Mouse (Mus musculus) stomach, embryonic 16.5 days (tissue): Measurements from ENCODE around the gene Rad1. TPM values are rescaled to one million over a fixed set of nuclear protein-coding genes. Genes with fewer than 3 reads are reported as not detected.
"Not testable (repeated sequence)": the region's sequence is repeated elsewhere in the genome, so short reads cannot be mapped to it uniquely, and the experiment has no call there.

Experiments used
- ATAC-seq: fragments of 200-750 bp; cut with Nextera tagmentation; 2 replicates; pipeline ENCODE4 v1.8.0; 2017; ENCODE audit warnings: moderate number of reproducible peaks, moderate TSS enrichment; ENCODE audit not compliant: insufficient read depth, low FRiP score
- H3K27ac ChIP-seq: fragments of 300-500 bp; sonication (generic); 2 replicates; pipeline ENCODE4 v1.5.1; 2014; ENCODE audit warnings: low read length
- H3K27me3 ChIP-seq: fragments of 300-500 bp; sonication (generic); 2 replicates; pipeline ENCODE4 v1.6.1; 2014; ENCODE audit warnings: low read length, control low read depth, mixed read lengths; ENCODE audit not compliant: control insufficient read depth, insufficient read depth
- H3K36me3 ChIP-seq: fragments of 300-500 bp; sonication (generic); 2 replicates; pipeline ENCODE4 v1.6.1; 2014; ENCODE audit warnings: low read length; ENCODE audit not compliant: control insufficient read depth, insufficient read depth
- H3K4me1 ChIP-seq: fragments of 300-500 bp; sonication (generic); 2 replicates; pipeline ENCODE4 v1.6.1; 2014; ENCODE audit warnings: low read length, control low read depth, mixed read lengths; ENCODE audit not compliant: control insufficient read depth, insufficient read depth
- H3K4me2 ChIP-seq: fragments of 300-500 bp; sonication (generic); 2 replicates; pipeline ENCODE4 v1.6.1; 2014; ENCODE audit warnings: low read depth, low read length, mixed read lengths
- H3K4me3 ChIP-seq: fragments of 300-500 bp; sonication (generic); replicated peaks from 2 replicates; pipeline ENCODE4 v1.5.1; 2014; ENCODE audit warnings: mild to moderate bottlenecking, low read length
- H3K9ac ChIP-seq: fragments of 300-500 bp; sonication (generic); 2 replicates; pipeline ENCODE4 v1.6.1; 2014; ENCODE audit warnings: low read length
- H3K9me3 ChIP-seq: fragments of 300-500 bp; sonication (generic); replicated peaks from 2 replicates; pipeline ENCODE4 v1.6.1; 2016; ENCODE audit warnings: low read length, control low read depth; ENCODE audit not compliant: control insufficient read depth
- WGBS: fragments of 180-500 bp; shearing (Covaris S2); extraction: QIAGEN DNeasy Blood & Tissue Kit; methylation state at CpG from one replicate; pipeline ENCODE4 v1.1.7; 2014; 5-methylcytosine and 5-hydroxymethylcytosine counted together
- polyA plus RNA-seq: library from polyadenylated mRNA; unstranded; fragments of >200 nt; fragmentation: Nextera tagmentation; extraction: Ambion mirVana; gene quantifications from 2 replicates; pipeline ENCODE4 v1.2.1, GENCODE M21; 2015

Rad1 gene
- polyA plus RNA-seq, 1 experiment from 2014 or later: 23.4 TPM

DNA sequence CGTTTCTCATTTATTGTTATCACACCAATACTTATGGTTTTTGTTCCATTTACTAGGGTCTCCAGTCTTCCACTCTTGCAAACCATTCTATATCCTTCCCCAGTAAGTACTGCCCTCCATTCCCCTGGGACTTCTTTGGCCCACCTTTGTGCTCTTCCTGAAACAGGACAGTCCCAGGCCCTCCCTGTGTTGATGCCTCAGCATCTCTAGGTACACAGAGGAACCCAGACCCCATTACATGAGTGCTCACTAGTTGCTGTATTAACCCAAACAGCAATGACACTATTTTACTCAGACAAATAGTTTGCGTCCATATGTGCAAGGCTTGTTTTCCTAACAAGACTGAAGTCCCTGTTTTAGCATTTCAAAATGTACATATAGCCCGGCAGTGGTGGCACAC is 17.1 kb upstream of the Rad1 start:
- H3K27ac ChIP-seq: no peak overlapping the region
- 68% methylated on average over 3 of the region's 3 CpGs for WGBS

DNA sequence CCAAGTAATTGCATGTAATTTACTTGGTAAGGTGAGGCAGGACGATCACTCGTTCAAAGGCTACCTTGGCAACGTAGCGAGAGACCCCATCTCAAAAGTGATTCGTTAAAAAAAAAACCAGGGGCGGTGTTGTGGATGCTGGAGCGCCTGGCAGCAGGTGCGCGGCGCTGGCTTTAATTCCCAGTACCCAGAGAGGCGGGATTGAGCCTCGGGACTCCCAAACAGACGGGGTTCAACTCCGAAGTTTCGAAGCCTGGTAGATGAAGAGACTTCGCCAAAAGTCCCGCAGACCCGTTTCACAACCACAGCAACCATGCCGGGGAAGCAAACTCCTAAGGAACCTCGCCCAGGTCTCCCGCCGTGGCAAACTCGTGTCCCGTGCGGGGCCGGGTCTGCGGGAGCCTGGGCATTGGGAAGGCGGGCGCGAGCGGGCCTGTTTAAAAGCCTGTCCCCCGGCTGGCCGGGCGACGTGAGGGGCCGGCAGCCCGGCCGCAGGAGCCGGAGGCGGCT is 16.1 kb upstream of the Rad1 start:
- Histone ChIP-seq H3K9me3 (no peaks in the 10 kb centered on the region), H3K36me3 (no peaks in the 10 kb centered on the region), H3K4me1 (peaks cover 4% of the 10 kb centered on the region; the same call in 1 of the 2 replicates), H3K27ac (peak overlapping the region; percentile 88), H3K4me3 (peak overlapping the region; percentile 87), H3K4me2 (peak overlapping the region; percentile 85), H3K9ac (peak overlapping the region; percentile 90), H3K27me3 (no peaks in the 10 kb centered on the region)
- ATAC-seq: peak; percentile 35; the same call in 1 of the 2 replicates
- under 1% methylated on average over 40 of the region's 40 CpGs for WGBS

More for the DNA sequence above, 17.1 kb upstream of the Rad1 start:
- H3K4me3 ChIP-seq: no peak overlapping the region
- no peaks in the 10 kb centered on the region for H3K27me3 ChIP-seq
- no peaks in the 10 kb centered on the region for H3K9me3 ChIP-seq
- peak overlapping the region; percentile 85; the same call in 1 of the 2 replicates for H3K4me2 ChIP-seq
- no peak overlapping the region for H3K9ac ChIP-seq
- peaks cover 4% of the 10 kb centered on the region; the same call in 1 of the 2 replicates for H3K4me1 ChIP-seq
- no peak for ATAC-seq
- H3K36me3 ChIP-seq: no peaks in the 10 kb centered on the region

DNA sequence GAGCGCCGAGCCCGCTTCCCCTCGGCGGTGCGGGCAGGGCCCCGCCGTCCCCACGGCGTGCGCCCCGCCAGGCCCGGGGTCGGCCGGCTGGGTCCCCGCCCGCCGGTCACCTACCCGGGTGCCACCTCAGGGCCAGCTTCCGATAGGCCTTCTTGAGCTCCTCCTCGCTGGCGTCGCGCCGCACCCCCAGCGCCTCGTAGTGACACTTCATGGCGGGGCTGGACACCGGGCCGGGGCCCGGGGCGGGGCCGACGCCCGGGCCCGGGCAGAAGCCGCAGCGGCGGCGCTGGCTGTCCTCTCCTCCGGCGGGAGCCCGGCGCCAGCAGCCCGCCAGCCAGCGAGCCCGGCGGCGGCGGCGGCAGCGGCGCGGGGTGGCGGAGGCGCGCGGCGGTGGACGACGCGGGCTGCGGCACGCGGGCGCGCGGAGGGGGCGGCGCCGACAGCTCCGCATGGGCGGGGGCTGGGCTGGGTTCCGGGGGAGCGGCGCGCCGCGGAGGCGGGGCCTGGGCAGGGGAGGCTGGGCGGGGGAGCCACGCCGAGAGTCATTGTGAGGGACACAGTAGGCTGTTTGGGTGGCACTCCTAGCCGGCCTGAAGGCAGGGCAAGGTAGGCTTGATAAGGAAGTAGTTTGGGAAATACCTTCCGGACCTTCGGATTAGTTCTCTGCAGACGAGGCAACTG is 15.5 kb upstream of the Rad1 start, which contains the start of gene Dnajc21:
Dnajc21 (minus strand) TSS at position 366 of the 681 bp plus-strand sequence.
- H3K4me1 ChIP-seq: peaks cover 4% of the 10 kb centered on the region; the same call in 1 of the 2 replicates
- H3K4me3 ChIP-seq: peak within 1 kb of the TSS; percentile 87
- H3K36me3 ChIP-seq: peaks cover 3% of the 10 kb centered on the region; the same call in 1 of the 2 replicates
- no peaks in the 10 kb centered on the region for H3K9me3 ChIP-seq
- H3K9ac ChIP-seq: peak within 1 kb of the TSS; percentile 90
- ATAC-seq: peak; percentile 99
- peak within 1 kb of the TSS; percentile 88 for H3K27ac ChIP-seq
- H3K4me2 ChIP-seq: peak within 1 kb of the TSS; percentile 85
- under 1% methylated on average over 65 of the region's 87 CpGs for WGBS
- H3K27me3 ChIP-seq: no peaks in the 10 kb centered on the region

GRCm38 (mm10) chr15:10470941-10471340 is 14.9 kb upstream of the Rad1 start:
- Histone ChIP-seq H3K9ac (peak overlapping the region; percentile 90), H3K4me1 (peaks cover 4% of the 10 kb centered on the region; the same call in 1 of the 2 replicates), H3K27ac (peak overlapping the region; percentile 88), H3K4me3 (peak overlapping the region; percentile 87), H3K36me3 (peaks cover 8% of the 10 kb centered on the region; the same call in 1 of the 2 replicates), H3K27me3 (no peaks in the 10 kb centered on the region), H3K9me3 (no peaks in the 10 kb centered on the region), H3K4me2 (peak overlapping the region; percentile 85)
- no peak for ATAC-seq
- WGBS: 19% methylated on average over 3 of the region's 3 CpGs

DNA sequence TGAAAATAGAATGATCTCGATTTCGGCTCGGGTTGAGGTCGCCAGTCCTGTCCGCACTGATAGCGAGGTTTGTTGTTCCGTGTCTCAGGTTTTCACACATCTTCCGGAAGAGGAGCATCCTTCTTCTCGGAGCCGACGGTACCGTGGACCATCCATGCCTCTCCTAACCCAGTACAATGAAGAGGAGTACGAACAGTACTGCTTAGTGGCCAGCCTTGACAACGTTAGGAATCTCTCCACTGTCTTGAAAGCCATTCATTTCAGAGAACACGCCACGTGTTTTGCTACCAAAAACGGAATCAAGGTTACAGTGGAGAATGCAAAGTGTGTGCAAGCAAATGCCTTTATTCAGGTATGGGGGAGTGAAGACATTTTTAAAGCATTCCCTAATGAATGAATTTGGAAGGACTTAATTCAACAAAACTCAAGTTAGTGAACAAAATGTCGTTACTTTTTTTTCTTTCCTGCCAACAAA is 584 bp downstream of the Rad1 start:
- H3K36me3 ChIP-seq: 0 out of 2 replicates have a peak, but pooled peaks cover 6% of the 10 kb centered on the region
- peak overlapping the region; percentile 89 for H3K4me2 ChIP-seq
- no peaks in the 10 kb centered on the region for H3K27me3 ChIP-seq
- H3K27ac ChIP-seq: peak overlapping the region; percentile 41
- peak overlapping the region; percentile 70 for H3K4me3 ChIP-seq
- under 1% methylated on average over 18 of the region's 18 CpGs for WGBS
- peak; percentile 27 for ATAC-seq
- H3K9ac ChIP-seq: peak overlapping the region; percentile 86
- no peaks in the 10 kb centered on the region for H3K9me3 ChIP-seq
- H3K4me1 ChIP-seq: peaks cover 13% of the 10 kb centered on the region

DNA sequence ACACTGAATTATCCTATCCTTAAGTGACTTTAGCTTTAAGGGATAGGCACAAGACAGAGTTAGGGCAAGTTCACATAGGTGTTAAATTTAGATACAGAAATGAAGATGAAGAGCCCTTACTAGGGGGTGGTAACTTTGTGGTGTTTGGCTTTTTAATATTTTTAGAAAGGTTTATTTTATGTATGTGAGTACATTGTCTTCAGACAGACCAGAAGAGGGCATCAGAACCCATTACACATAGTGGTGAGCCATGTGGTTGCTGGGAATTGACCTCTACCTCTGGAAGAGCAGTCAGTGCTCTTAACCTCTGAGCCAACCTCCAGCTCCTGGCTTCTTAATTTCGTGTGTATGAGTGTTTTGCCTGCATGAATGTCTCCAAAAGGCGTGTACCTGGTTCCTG is 1.4 kb downstream of the Rad1 start:
- H3K36me3 ChIP-seq: peaks cover 4% of the 10 kb centered on the region; the same call in 1 of the 2 replicates
- H3K9ac ChIP-seq: no peak overlapping the region
- 56% methylated on average over 2 of the region's 2 CpGs for WGBS
- H3K4me1 ChIP-seq: peaks cover 13% of the 10 kb centered on the region
- no peak for ATAC-seq
- no peaks in the 10 kb centered on the region for H3K9me3 ChIP-seq
- no peaks in the 10 kb centered on the region for H3K27me3 ChIP-seq
- peak overlapping the region; percentile 89 for H3K4me2 ChIP-seq
- no peak overlapping the region for H3K27ac ChIP-seq
- H3K4me3 ChIP-seq: peak overlapping the region; percentile 70; the same call in 1 of the 2 replicates

DNA sequence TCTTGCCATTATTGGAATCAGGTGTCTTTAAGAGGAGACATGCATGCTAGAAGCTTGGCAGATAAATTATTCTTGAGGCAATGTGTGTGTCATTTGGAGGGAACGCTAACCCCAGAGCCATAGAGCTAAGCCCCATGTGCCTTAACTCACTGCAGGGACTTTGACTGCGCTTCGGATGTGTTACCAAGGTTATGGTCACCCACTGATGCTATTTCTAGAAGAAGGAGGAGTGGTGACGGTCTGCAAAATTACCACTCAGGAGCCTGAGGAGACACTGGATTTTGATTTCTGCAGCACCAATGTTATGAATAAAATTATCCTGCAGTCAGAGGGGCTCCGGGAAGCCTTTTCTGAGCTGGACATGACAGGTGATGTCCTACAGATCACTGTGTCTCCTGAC is 4.3 kb downstream of the Rad1 start:
- no peak overlapping the region for H3K4me2 ChIP-seq
- H3K9ac ChIP-seq: no peak overlapping the region
- H3K36me3 ChIP-seq: peaks cover 9% of the 10 kb centered on the region; the same call in 1 of the 2 replicates
- WGBS: 96% methylated on average over 5 of the region's 5 CpGs
- no peak overlapping the region for H3K4me3 ChIP-seq
- no peaks in the 10 kb centered on the region for H3K27me3 ChIP-seq
- H3K27ac ChIP-seq: no peak overlapping the region
- no peak for ATAC-seq
- peaks cover 3% of the 10 kb centered on the region; the same call in 1 of the 2 replicates for H3K4me1 ChIP-seq
- H3K9me3 ChIP-seq: no peaks in the 10 kb centered on the region

- no peak for ATAC-seq
- no peak overlapping the region for H3K27ac ChIP-seq
- no peak overlapping the region for H3K4me3 ChIP-seq
- H3K27me3 ChIP-seq: no peaks in the 10 kb centered on the region
- H3K36me3 ChIP-seq: peaks cover 9% of the 10 kb centered on the region; the same call in 1 of the 2 replicates
- H3K9ac ChIP-seq: no peak overlapping the region
- 92% methylated on average over 11 of the region's 11 CpGs for WGBS
- no peaks in the 10 kb centered on the region for H3K4me1 ChIP-seq
- H3K9me3 ChIP-seq: no peaks in the 10 kb centered on the region
- no peak overlapping the region for H3K4me2 ChIP-seq
Observed at GRCm38 (mm10) chr15:10495944-10496343, 10.1 kb downstream of the Rad1 start.

DNA sequence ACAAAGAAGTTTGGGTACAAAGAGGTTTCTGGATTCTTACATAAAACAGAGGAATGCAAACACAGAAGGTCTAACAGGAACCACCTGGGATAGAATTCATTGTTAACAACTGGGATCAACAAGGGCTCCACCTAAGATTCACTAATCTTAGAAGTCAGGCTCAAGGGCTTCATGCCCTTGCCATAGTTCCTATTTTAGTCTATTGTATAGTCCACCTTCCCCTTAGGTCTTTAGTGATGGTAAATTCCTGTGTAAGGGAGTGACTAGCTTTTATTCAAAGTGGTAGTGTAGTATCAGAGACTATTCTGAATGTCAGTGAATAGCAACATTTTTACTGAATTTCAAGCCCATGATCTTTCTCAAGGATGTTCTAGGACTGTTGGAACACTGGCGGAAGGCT is 10.9 kb downstream of the Rad1 start:
- H3K9ac ChIP-seq, H3K4me2 ChIP-seq, H3K4me1 ChIP-seq, ATAC-seq, H3K4me3 ChIP-seq, H3K9me3 ChIP-seq, H3K36me3 ChIP-seq, H3K27ac ChIP-seq, H3K27me3 ChIP-seq: not testable (repeated sequence)
- WGBS: 96% methylated on average over 1 of the region's 1 CpGs
